Mouse (Mus musculus) CH12.LX (cell line): ENCODE measurements at regions not wholly inside any gene's neighbourhood (a gene's known extent, or its start where the extent isn't known, plus 50 kb on each side); places are given as distances from the start of the nearest gene placed in this dataset.

Experiments
- DNase-seq: peaks from one replicate; pipeline ENCODE4 v3.0.0-alpha.2; 2013; ENCODE audit errors: extremely low read depth
- H3K27ac ChIP-seq: 2 replicates; pipeline ENCODE4 v1.5.1; 2012; ENCODE audit warnings: low read depth, mild to moderate bottlenecking, control low read depth, moderate library complexity; ENCODE audit not compliant: insufficient read depth
- H3K27me3 ChIP-seq: replicated peaks from 2 replicates; pipeline ENCODE3; 2012; ENCODE audit warnings: inconsistent platforms
- H3K36me3 ChIP-seq, 2 experiments: replicated peaks in 1 of 2; 2 replicates each; pipeline versions ENCODE3 to v1.6.1; 2012; ENCODE audit warnings: inconsistent platforms in 1 of 2, low read length in 1 of 2, mild to moderate bottlenecking in 1 of 2, mixed read lengths in 1 of 2, moderate library complexity in 1 of 2; ENCODE audit not compliant: control insufficient read depth in 1 of 2, insufficient read depth in 1 of 2
- H3K4me1 ChIP-seq, 2 experiments: 2 replicates each; pipeline ENCODE4 v1.6.1; 2012; ENCODE audit warnings: inconsistent platforms in 1 of 2, moderate library complexity in 1 of 2; ENCODE audit not compliant: insufficient read depth in 2 of 2, control insufficient read depth in 1 of 2
- H3K4me2 ChIP-seq: 2 replicates; pipeline ENCODE4 v1.6.1; 2012; ENCODE audit warnings: low read depth, mild to moderate bottlenecking, control low read depth; ENCODE audit not compliant: poor library complexity, insufficient read depth, severe bottlenecking
- H3K4me3 ChIP-seq, 3 experiments: fragments of 150-350 bp in 1 of 3; sonication (generic) in 1 of 3; replicated peaks in 1 of 3; 2 replicates each; pipeline versions ENCODE3 to v1.5.1; 2011 to 2012; ENCODE audit warnings: low read depth in 2 of 3, low read length in 2 of 3, mild to moderate bottlenecking in 2 of 3, moderate library complexity in 2 of 3, control low read depth in 1 of 3, improper control_type of control experiment in 1 of 3, inconsistent platforms in 1 of 3, mixed read lengths in 1 of 3; ENCODE audit not compliant: poor library complexity in 1 of 3
- H3K79me2 ChIP-seq: replicated peaks from 2 replicates; pipeline ENCODE4 v1.6.1; 2012; ENCODE audit warnings: mild to moderate bottlenecking, moderate library complexity; ENCODE audit not compliant: control insufficient read depth, poor library complexity, insufficient read depth, severe bottlenecking; ENCODE audit errors: extremely low read depth
- H3K9ac ChIP-seq: 2 replicates; pipeline ENCODE4 v1.6.1; 2012; ENCODE audit warnings: low read depth, mild to moderate bottlenecking, control low read depth, moderate library complexity; ENCODE audit not compliant: insufficient read depth
- H3K9me3 ChIP-seq: replicated peaks from 2 replicates; pipeline ENCODE3; 2012; ENCODE audit warnings: low read length, inconsistent platforms, mixed read lengths
- CHD2 ChIP-seq: IDR thresholded peaks from 2 replicates; pipeline ENCODE4 v1.6.1; 2011; ENCODE audit warnings: low read length, improper control_type of control experiment
- ETS1 ChIP-seq: conservative IDR thresholded peaks from 2 replicates; pipeline ENCODE4 v1.6.1; 2012; ENCODE audit warnings: low read depth, mild to moderate bottlenecking, inconsistent platforms, low read length, improper control_type of control experiment, moderate library complexity
- JUN ChIP-seq: IDR thresholded peaks from 2 replicates; pipeline ENCODE4 v1.6.1; 2011; ENCODE audit warnings: low read depth, mild to moderate bottlenecking, low read length, improper control_type of control experiment, moderate library complexity; ENCODE audit not compliant: insufficient read depth
- MEF2A ChIP-seq: IDR thresholded peaks from 2 replicates; pipeline ENCODE4 v1.6.1; 2014; ENCODE audit warnings: low read depth, mild to moderate bottlenecking, inconsistent platforms, low read length, improper control_type of control experiment, borderline replicate concordance
- NRF1 ChIP-seq: IDR thresholded peaks from 2 replicates; pipeline ENCODE4 v1.6.1; 2014; ENCODE audit warnings: low read depth, mild to moderate bottlenecking, inconsistent platforms, low read length, improper control_type of control experiment, moderate library complexity
- PAX5 ChIP-seq: IDR thresholded peaks from 2 replicates; pipeline ENCODE4 v1.6.1; 2012; ENCODE audit warnings: low read length, inconsistent platforms, mixed read lengths
- POLR2AphosphoS2 ChIP-seq: IDR thresholded peaks from 2 replicates; pipeline ENCODE4 v1.6.1; 2011; ENCODE audit warnings: low read depth, low read length, improper control_type of control experiment
- SIN3A ChIP-seq: IDR thresholded peaks from 2 replicates; pipeline ENCODE4 v1.6.1; 2012; ENCODE audit warnings: low read length, improper control_type of control experiment, inconsistent platforms
- USF1 ChIP-seq: IDR thresholded peaks from 2 replicates; pipeline ENCODE4 v1.6.1; 2014; ENCODE audit warnings: low read depth, mild to moderate bottlenecking, inconsistent platforms, low read length, improper control_type of control experiment
- USF2 ChIP-seq: conservative IDR thresholded peaks from 2 replicates; pipeline ENCODE4 v1.6.1; 2011; ENCODE audit warnings: low read depth, low read length, improper control_type of control experiment
- ZKSCAN1 ChIP-seq: IDR thresholded peaks from 2 replicates; pipeline ENCODE4 v1.6.1; 2012; ENCODE audit warnings: low read depth, inconsistent platforms, low read length, improper control_type of control experiment, borderline replicate concordance
- ZNF384 ChIP-seq: IDR thresholded peaks from 2 replicates; pipeline ENCODE4 v1.6.1; 2012; ENCODE audit warnings: low read depth, low read length, improper control_type of control experiment, inconsistent platforms
- dilution Hi-C: fragments of 300-500 bp; cut with MboI; formaldehyde crosslinking; loops from 2 replicates; pipeline ENCODE4 v1.14.3; 2020; ENCODE audit warnings: low sequenced_read_pairs; ENCODE audit not compliant: extremely low pct_unique_long_range_greater_than_20kb, extremely low pct_ligation_motif_present
- in situ Hi-C: fragments of 300-500 bp; cut with MboI; formaldehyde crosslinking; loops from 3 replicates; pipeline ENCODE4 v1.14.3; 2019; ENCODE audit warnings: low sequenced_read_pairs, low pct_ligation_motif_present, low pct_unique_long_range_greater_than_20kb, mixed read lengths

DNA sequence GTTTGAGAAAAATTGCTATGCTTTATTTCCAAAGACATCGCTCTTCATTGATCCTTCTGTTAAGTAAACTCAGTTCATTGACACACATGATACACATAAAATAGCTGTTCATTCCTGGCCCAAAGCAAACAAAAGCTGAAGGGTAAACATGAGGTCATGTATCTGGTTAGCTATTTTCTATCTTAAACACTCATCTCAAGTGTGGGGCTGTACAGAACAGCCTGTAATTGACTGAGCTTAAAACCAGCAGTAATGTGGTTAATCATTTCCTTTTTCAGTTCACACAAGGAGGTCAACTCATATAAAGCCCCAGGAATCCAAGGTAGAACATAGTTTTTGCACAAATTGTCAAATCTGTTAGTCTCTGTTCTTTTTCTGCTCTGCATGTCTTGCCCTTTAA lies 94.5 kb downstream of the Cldn17 start:
- DNase-seq: no peak
- no peaks in the 10 kb centered on the region for H3K36me3 ChIP-seq
- H3K9me3 ChIP-seq: peaks cover 30% of the 10 kb centered on the region
- no peak overlapping the region for H3K4me2 ChIP-seq
- no peaks in the 10 kb centered on the region for H3K27me3 ChIP-seq
- no peak overlapping the region for H3K27ac ChIP-seq
- dilution Hi-C loops: no loop called here
- no peak overlapping the region for H3K9ac ChIP-seq
- no peak overlapping the region for H3K4me3 ChIP-seq
- H3K79me2 ChIP-seq: no peaks in the 10 kb centered on the region
- no peak for TF ChIP-seq CHD2
- H3K4me1 ChIP-seq: no peaks in the 10 kb centered on the region
- in situ Hi-C loops: no loop called here

DNA sequence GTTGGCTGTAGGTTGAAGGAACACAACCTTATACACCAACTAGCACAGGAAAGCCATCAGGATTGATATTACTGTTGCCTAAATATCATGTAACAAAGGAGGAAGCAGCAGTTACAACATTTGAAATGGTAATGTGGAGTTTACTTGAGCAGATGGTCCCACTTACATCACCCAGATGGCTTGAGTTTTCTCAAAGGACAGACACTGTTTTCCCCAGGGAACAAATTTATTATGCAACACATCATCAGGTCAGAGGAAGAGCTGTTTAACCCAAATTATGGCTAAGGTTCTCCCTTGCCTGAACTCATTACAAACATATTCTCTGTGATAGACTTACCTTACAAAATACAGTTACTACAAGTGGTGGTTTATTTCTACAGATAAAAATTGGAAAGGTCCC lies 98.6 kb downstream of the Cldn17 start:
- TF ChIP-seq USF2 (no peak), SIN3A (no peak), MEF2A (no peak), ZNF384 (no peak), PAX5 (no peak), NRF1 (no peak), POLR2AphosphoS2 (no peak), JUN (no peak), USF1 (no peak)
- TF ChIP-seq, all 38 proteins: peak for 0
- in situ Hi-C loops: no loop called here
- no peak overlapping the region for H3K4me3 ChIP-seq
- H3K27me3 ChIP-seq: no peaks in the 10 kb centered on the region
- no peak for DNase-seq
- H3K27ac ChIP-seq: no peak overlapping the region
- H3K9me3 ChIP-seq: peaks cover 35% of the 10 kb centered on the region
- H3K4me1 ChIP-seq: no peaks in the 10 kb centered on the region
- no peaks in the 10 kb centered on the region for H3K79me2 ChIP-seq
- H3K4me2 ChIP-seq: no peak overlapping the region
- dilution Hi-C loops: no loop called here
- H3K9ac ChIP-seq: no peak overlapping the region
- H3K36me3 ChIP-seq: no peaks in the 10 kb centered on the region

DNA sequence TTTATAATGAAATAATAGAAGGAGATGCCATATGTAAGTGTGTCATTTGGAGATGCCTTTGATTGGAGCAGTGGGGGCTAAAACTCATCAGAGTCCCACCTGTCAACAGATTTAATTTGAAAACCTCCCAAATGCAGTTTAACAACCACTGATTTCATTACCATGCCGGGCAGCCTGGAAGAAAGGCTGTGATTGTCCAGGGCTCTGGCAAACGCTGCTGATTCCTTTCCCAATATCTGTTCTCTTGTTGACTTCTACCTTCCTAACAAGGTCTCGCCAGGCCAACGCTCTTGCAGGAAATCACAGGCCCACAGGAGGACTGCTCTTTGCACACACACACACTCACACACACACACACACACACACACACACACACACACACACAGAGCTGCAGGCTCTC lies 102.4 kb downstream of the Cldn17 start:
- dilution Hi-C loops: no loop called here
- H3K27ac ChIP-seq: no peak overlapping the region
- in situ Hi-C loops: no loop called here

More for the DNA sequence above, 102.4 kb downstream of the Cldn17 start:
- Histone ChIP-seq H3K79me2 (no peaks in the 10 kb centered on the region), H3K9ac (no peak overlapping the region), H3K27me3 (no peaks in the 10 kb centered on the region), H3K9me3 (peaks cover 28% of the 10 kb centered on the region), H3K36me3 (no peaks in the 10 kb centered on the region), H3K4me3 (no peak overlapping the region), H3K4me2 (no peak overlapping the region), H3K4me1 (no peaks in the 10 kb centered on the region)
- no peak for DNase-seq
- no peak for TF ChIP-seq ZKSCAN1
- TF ChIP-seq ETS1: no peak
